Mouse (Mus musculus) embryo, embryonic 10 days (tissue): ENCODE data around the gene Rtn4rl1.
"Not testable (repeated sequence)": the region's sequence is repeated elsewhere in the genome, so short reads cannot be mapped to it uniquely, and the experiment has no call there.

Source experiments
- DNase-seq: peaks from one replicate; pipeline ENCODE4 v3.0.0-alpha.2; 2015; ENCODE audit warnings: low spot score

The Rtn4rl1 gene

DNA sequence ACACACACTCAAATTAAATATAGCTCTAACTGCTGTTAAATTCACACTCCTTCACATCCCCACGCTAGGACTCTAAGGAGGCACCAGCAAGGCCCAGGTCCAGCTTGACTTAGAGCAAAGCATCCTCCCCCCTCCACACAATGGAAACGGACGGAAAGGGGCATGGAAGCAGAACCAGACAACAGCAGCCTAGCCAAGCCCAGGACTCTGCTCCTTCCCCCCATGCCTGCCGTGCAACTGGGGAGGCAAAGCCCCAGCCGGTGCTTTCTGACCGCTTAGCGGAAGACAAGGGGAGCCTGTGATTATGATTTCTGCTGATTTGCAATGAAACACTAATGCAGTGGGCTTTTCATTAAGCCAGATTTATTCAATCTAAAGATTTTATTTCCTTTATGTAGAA lies 84.5 kb downstream of the Rtn4rl1 start:
- no peak for DNase-seq

DNA sequence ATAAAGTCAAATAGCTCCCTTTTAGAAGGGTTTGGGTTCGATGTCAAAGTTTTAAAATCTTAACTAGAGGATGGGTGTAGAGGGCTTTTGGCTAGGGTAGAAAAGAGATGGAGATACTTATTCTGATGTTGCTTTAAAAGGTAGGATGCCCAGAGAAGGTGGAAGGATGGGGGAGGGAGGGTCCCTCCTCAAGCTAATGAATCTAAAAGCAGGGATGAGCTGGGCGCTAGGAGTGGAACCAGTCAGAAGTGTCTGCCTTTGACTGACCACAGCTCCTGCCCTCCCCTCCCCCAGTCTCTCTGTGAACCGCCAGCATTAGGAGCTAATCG lies 85.4 kb downstream of the Rtn4rl1 start:
- no peak for DNase-seq

DNA sequence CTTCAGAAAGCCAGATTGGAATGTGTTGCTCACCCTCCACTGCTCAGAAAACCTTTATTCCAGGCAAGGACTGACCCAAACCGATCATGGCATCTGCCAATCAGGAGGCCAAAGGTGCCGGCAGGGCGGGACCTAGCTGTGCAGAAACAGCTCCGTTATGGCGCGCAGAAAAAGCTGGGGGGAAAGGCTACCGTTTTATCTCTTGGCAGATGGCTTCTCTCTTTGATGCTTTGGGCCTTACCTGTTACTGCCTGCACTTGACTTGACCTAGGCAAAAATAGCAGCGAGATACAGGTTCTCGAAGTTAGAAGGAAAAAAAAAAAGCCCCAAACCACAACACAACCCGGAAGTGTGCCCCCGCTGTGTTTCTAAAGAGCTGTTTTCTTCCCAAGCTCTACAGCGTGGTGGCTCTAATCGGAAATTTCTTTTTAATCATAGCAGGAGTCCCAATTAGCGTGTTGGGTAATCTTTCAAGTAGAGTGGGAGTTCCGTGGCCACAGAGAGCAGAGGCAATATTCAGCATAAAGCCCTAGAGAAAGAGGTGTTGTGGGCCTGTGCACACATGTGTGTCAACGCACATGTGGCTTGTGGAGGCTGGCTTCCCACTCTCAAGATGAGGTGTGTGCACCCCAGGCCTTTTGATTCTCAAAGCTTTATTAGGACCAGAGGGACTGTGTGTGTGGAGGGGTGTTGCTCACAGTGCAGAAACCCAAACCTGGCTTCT lies 85.9 kb downstream of the Rtn4rl1 start:
- DNase-seq = peak; percentile 82

DNA sequence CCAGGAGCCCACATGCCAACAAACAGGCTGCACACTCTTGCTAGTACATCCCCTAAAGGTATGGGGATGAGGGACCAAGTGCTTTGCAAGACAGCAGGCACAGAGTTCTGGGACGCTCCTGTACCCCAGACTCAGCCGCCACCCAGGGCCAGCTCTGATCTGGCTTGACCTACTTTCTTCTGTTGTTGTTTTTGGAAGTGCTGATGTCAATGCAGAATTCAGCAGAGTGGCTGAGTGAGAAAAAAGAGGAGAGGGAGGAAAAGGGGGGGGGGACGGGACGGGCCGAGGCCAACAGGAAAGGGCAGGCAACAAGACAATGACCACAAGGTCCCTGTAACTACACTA lies 86.5 kb downstream of the Rtn4rl1 start:
- no peak for DNase-seq

DNA sequence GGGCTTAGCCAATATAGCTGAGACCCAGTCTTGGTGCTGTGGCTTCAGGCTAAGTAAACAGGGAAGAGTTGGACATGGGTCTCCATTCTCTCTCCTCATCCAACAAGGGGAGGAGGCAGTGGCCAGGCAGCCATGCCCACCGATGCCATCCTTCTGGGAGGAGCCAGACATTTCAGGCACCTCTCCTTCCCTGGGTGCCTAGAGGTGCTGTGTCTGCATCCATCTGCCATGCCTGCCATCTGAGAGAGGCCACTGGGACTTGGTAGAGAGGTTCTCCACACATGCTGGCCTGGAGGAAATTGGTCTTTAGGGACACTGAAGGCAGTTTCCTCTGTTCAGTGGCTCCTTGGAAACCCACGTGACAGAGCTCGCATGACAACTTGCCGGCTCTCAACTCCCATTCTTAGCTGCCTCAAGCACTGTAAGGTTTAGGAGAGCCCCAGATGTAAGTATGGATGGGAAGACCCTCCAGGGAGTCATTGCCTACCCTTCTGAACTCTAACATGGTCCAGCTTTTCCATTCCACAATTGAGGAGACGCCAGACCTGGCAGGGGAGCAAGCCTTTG lies 86.9 kb downstream of the Rtn4rl1 start:
- no peak for DNase-seq

DNA sequence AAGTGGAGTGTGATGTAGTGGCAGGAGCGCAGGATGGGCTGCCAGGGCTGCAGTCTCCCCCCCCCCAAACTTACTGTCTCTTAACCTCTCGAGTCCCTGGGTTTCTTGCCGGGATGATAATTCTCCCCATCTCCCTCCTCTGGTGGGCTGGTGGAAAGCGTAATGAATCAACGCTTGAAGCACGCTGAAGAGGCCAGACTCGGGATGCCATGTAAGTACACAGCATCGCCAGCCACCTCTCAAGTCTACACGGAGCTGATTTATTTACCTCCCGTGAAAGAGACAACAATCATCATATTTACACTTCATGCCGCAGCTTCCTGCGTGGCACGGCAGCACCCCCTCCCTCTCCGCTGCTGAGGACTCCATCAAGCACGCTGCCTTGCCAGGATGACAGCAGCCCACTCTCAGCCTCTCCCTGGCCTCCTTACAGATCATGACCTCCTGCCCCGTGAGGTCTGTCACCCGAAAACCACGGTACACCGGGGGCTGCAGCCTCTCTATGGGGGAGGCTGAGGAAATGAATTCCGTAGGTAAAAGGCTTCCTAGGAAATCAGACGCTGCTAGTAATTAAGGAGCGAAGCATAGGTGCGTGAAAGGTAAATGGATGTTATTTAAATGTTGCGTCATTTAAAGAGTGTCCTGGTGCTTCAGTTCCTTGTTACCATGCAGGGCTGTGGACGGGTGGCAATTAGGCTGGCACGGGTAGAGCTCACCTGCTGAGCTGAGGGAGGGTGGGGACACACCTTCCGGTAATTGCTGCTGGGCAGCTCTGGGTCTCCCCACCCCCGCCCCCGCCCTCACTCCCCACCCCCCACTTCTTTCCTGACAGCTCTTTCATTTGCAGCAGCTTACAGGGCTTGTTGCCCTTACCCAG lies 88.0 kb downstream of the Rtn4rl1 start:
- no peak for DNase-seq

DNA sequence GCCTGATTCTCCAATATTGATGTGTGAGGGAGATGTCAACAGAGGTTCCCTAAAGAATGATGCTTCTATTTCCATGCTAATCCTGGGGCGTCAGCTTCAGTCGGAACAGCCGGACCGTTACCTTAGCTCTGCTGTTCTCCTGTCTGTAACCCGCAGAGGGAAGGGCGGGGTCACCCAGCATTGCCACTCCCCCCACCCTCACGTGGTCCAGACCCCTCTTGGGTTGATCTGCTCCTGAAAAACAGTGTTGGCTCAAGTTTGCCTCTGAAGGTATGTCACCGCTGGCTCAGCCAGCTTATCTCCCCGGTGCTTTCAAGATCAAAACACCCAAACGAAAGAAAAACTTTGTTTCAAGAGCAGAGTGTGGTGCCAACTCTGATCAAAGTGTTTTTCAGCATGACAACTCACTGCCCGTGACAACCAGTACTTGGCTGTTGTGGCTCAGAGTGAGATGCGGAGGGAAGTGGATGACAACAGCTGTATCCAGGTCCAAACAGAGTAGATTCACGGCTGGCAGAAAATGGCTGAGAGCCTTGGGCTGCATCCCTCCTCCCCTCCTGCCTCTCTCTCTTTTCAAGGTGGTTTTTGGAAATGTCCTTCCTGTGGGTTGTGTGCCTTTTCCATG lies 89.0 kb downstream of the Rtn4rl1 start:
- DNase-seq = peak; percentile 55

DNA sequence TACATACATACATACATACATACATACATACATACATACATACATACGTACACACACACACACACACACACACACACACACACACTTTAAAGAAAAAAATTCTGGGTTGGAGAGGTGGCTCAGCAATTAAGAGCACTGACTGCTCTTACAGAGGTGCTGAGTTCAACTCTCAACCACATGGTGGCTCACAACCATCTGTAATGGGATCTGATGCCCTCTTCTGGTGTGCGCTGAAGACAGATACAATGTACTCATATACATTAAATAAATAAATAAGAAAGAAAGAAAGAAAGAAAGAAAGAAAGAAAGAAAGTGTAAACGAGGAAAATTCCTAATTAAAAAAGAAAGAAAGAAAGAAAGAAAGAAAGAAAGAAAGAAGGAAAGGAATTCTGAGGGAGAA lies 90.2 kb downstream of the Rtn4rl1 start:
- DNase-seq = not testable (repeated sequence)

DNA sequence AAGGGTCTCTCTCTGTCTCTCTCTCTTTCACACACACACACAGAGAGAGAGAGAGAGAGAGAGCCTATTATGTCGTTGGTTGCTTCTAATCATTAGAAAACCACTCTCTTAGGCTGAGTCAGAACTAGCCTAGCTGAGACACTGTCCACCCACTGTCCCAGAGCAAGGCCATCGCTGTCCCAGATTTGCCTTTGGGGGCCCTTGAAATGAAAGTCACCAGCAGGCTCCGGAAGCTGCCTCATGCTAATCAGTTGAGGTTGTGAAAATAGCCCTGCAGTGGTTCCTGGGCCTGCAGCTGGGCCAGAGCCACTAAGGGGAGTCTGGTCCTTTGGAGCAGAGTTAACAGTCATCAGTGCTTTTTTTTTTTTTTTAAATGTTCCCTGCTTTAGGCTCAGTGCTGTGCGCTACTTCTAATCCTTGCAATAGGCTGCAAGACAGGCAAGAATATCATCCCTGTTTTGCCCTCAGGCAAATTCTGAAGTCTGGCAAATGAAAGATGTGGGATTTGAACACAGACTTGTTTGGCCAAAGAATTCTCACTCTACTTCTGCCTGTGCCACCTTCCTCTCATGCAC lies 92.4 kb downstream of the Rtn4rl1 start:
- no peak for DNase-seq

DNA sequence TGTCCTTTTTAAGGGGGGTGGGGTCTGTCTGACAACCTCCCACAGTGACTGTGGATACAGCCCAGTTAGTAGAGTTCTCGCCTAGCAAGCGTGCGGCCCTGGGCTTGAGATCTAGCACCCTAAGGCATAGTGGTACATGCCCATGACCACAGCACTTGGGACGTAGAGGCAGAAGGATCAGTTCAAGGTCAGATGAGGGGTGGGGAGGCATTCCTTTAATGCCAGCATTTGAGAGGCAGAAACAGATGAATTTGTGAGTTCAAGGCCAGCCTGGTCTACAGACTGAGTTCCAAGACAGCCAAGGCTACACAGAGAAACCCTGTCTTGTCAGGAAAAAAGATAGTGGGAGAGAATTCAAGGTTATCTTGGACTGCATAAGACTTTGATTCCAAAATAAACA lies 93.3 kb downstream of the Rtn4rl1 start:
- no peak for DNase-seq

DNA sequence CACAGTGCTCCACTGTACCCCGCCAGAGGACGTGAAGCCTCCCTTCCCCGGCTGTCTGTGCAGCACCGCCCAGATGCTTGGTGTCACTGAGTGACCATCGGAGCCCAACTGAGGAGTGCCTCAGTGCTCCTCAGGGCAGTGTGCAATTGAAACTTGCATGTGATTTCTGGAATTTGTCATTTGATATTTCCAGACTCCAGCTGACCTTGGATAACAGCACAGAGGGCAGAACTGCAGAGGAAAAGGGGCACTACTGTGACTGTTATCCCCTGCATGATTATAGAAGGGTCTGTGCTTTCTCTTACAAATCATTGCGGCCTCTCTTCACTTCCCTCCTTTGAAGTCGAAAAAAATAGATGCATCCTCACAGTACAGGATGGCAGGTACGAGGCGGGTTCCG lies 94.4 kb downstream of the Rtn4rl1 start:
- no peak for DNase-seq

DNA sequence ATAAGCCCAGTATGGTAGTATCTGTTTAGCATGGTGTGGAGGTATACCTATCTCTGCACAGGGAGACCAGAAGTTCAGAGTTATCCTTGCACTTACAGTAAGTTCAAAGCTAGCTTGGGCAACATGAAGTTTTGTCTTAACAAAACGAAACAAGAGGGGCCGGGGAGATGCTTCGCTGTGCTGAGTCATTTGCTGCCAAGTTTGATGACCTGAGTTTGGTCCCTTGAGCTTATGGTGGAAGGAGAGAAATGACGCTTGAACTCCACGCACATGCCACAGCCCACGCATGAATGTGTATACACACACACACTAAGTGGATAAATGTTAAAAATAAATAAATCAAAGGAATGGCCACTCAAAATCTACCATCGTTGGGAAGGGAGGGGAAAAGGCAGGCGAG lies 94.9 kb downstream of the Rtn4rl1 start:
- no peak for DNase-seq

DNA sequence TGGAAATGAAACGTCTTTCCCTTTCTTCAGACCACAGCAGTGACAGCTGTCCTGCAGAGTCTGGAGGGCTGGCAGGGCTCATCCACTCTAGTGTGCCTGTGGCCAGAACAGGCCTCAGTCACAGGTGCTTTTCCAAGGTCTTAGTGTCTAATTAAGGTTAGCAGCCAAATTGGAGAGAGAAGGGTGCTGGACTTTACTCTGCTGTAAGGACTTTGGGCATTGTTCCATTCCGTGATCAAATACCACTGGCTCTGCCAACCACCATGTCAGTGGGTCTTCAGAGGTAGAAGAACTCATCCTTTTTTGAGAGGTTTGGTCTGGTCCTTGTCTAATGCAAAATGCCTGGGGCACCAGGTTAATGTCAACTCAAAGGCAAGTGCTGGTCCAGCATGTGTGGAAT lies 95.5 kb downstream of the Rtn4rl1 start:
- no peak for DNase-seq

DNA sequence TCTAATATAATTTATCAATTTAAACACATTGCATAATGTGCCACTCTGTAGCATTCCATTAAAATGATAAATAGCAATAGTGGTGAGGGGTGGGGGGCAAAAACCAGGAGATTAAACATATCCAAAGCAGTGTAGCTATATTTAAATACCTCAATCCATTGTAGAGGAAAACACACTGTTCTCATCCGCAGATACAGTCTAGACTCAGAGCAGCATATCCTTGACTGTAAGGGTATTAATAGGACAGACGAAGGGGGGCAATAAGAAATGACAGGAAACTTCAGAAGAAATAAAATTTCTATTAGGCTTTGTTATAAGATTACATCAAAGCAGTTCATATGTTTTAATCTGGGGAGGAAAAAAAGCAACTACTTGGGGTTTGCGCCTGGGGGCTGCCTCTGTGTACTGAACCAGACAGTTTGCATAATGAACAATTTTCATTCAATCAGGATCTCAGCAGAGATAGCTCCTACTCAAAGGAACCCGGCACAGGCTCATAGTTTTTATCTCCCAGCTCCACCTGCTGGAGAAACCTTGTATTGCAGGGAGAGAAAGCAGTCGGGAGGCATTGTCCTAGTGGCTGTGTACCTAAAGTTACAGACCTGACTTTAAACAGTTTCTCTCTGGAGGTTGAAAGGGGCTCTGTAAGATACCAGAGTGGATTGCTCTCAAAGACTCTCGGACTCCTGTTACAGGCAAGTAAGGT lies 97.1 kb downstream of the Rtn4rl1 start:
- peak; percentile 88 for DNase-seq

DNA sequence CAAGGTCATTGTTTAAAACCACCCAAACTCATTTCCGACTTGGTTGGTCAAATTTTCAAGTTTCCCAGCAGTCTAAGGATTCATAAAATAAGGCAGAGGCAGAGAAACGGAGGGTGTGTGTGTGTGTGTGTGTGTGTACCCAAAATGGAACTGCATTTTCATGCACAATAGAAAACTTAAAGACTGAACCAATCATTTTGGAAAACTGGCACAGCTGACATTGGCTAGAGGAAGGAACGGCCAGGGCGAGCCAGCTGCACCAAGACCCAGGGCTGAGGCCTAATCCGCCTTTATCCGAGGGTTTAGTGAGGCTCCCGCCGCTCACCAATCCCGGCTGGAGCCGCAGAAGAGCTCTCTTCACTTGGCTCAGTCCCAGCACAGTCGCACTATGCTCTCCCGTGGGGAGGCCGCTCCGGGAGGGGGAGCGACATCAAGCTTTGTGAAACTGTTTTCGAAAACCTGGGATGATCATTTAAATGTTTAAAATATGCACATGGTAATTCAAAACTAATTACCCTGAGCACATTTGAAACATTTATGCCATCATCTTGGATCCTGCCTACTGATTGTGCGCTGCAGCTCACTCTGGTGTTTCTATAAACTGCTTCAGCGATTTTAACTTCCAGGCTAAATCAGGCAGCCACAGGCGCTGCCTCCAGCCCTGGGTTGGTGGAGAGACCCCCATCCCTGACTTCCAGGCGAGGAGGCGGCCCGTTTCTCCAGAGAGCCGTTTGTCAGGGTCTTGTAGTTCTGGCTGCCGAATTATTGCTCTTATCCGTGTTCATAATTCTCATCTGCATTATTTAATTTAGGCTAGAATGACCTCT lies 98.0 kb downstream of the Rtn4rl1 start:
- no peak for DNase-seq

DNA sequence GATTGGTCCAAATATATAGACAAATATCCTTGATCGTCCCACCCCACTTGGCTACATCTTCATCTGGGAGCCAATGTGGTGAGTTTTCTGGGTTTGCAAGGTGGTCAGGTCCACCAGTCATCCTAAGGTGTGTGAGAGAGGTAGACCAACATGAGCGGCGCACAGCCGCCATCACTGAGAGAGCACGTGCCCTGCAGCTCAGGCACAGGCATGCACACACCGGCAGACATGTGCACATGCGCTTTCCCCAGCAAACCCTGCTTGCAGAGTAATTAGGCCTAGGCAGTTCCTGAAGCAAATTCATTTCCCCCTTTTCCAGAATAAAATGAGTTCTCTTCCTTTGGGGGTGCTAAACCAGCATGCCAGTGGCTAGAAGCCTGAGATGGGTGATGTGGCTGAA lies 98.7 kb downstream of the Rtn4rl1 start:
- no peak for DNase-seq

DNA sequence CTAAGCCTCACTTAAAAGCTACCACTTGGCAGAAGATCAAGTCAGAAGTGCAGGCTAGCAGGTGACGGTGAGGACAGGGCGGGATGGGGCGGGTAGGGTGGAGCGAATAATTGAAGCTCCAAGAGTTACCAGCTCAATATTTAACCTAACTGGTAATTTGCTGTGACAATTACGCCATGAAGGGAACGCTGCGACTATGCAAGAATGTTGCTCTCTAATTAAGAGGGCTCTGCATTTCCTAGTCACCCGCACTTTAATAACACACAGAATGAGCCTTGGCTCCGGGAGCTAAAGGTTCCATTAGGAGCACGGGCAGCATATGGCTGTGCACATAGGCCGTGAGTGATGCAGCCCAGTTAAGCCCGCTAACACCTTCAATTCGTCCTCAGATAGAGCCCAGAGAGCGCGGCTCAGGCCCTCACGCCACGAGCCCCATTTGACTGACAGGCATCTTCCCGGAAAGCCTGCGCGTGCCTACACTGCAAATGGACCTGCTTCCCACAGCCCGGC lies 100.3 kb downstream of the Rtn4rl1 start:
- no peak for DNase-seq

DNA sequence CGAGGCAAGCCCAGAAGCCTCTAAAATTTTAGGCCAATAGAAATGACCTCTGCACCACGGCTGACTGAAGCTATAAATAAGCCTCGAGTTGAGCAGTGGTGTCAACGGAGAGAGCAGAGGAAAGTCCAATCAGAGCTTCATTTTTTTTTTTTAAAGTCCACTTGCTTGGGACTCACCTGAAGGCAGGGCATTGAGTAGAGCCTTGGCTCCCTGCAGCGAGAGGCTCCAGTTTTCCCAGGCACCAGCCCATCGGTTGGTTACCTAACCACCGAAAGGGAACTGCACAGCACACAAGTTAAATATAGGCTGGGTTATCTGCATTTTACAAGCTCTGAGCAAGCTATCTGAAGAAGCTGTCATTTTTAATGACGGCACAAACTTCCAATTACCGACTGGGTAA lies 101.3 kb downstream of the Rtn4rl1 start:
- no peak for DNase-seq

DNA sequence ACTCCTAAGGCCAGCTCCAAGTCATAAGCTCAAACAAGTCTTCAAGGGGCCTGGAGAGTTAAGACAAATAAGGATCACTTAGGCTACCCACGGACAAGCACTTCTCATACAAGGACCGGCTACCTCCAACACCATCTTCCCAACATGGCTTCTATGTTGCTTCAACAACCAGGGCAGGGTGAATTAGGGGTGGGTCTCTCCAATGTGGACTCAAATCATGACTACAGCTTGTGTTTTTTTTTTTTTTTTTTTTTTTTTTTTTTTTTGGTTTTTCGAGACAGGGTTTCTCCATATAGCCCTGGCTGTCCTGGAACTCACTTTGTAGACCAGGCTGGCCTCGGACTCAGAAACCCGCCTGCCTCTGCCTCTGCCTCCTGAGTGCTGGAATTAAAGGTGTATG lies 102.0 kb downstream of the Rtn4rl1 start:
- not testable (repeated sequence) for DNase-seq

DNA sequence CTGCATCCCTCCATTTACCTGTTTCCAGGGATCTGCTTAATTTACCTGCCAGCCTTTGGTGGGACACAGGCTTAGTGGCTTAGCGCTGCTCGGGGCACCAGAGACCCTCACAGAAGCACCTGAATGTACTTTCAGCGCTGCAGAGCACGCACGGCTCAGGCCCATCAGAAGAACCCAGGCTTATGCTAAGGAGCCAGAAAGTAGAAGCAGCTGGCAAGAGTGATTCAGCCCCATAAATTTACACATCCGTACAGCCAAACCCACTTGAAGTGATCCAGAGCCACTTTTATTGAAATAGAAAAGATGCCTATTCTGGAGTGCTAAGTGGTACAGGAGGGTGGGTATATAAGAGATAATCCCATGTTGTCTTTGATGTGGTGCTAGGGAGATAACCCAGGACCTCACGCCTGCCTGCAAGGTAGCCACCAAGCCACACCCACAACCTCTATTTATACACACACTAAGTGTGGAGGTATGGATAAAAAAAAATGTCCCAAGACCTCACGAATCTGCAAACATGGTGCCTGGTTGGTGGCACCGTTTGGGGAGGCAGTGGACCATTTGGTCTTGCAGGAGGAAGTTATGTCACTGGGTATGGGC lies 102.9 kb downstream of the Rtn4rl1 start:
- no peak for DNase-seq
